Mouse (Mus musculus): Measurements from ENCODE around the gene Hs6st1. TPM values are rescaled to one million over a fixed set of nuclear protein-coding genes. Genes with fewer than 3 reads are reported as not detected.
A peak's percentile ranks its signal among the peaks of the same experiment; 100 is the strongest.

The Hs6st1 gene
- polyA plus RNA-seq, 1 experiment from 2014 or later, result 3.2 TPM

- H3K4me2 ChIP-seq (ENCODE audit: low read depth, low read length), result no peak overlapping the region
- peak overlapping the region; percentile 65 for H3K27ac ChIP-seq (ENCODE audit: low read length)
- H3K36me3 ChIP-seq (ENCODE audit: control insufficient read depth, insufficient read depth), result peaks cover 12% of the 10 kb centered on the region
- ATAC-seq (replicated peaks; ENCODE audit: extremely low read depth, insufficient read depth, low FRiP score), result peak; percentile 63
- H3K9me3 ChIP-seq (replicated peaks; ENCODE audit: control insufficient read depth, low read length), result peaks cover 3% of the 10 kb centered on the region; the same call in 1 of the 2 replicates
- no peak overlapping the region for H3K4me3 ChIP-seq (ENCODE audit: low read length)
- H3K27me3 ChIP-seq (ENCODE audit: control insufficient read depth, insufficient read depth, low read length), result no peaks in the 10 kb centered on the region
- WGBS, result 48% methylated on average over 4 of the region's 4 CpGs
- peaks cover 41% of the 10 kb centered on the region for H3K4me1 ChIP-seq (ENCODE audit: control insufficient read depth, insufficient read depth, low read length)
- H3K9ac ChIP-seq (ENCODE audit: low read length), result peak overlapping the region; percentile 51
Observed at GRCm38 (mm10) chr1:36088367-36088766, 20.2 kb downstream of the Hs6st1 start.

GRCm38 (mm10) chr1:36089481-36089880 is 21.3 kb downstream of the Hs6st1 start:
- Histone ChIP-seq H3K9me3 (replicated peaks; ENCODE audit: control insufficient read depth, low read length) (peaks cover 3% of the 10 kb centered on the region; the same call in 1 of the 2 replicates), H3K4me1 (ENCODE audit: control insufficient read depth, insufficient read depth, low read length) (peaks cover 41% of the 10 kb centered on the region), H3K27ac (ENCODE audit: low read length) (peak overlapping the region; percentile 57; the same call in 1 of the 2 replicates), H3K27me3 (ENCODE audit: control insufficient read depth, insufficient read depth, low read length) (no peaks in the 10 kb centered on the region), H3K36me3 (ENCODE audit: control insufficient read depth, insufficient read depth) (peaks cover 17% of the 10 kb centered on the region), H3K4me3 (ENCODE audit: low read length) (no peak overlapping the region), H3K9ac (ENCODE audit: low read length) (0 out of 2 replicates have a peak overlapping the region, but pooled peaks have one; percentile 10), H3K4me2 (ENCODE audit: low read depth, low read length) (no peak overlapping the region)
- no peak for ATAC-seq (replicated peaks; ENCODE audit: extremely low read depth, insufficient read depth, low FRiP score)
- 27% methylated on average over 1 of the region's 1 CpGs for WGBS

- H3K27me3 ChIP-seq (ENCODE audit: control insufficient read depth, insufficient read depth, low read length), result no peaks in the 10 kb centered on the region
- no peak overlapping the region for H3K4me2 ChIP-seq (ENCODE audit: low read depth, low read length)
- no peak overlapping the region for H3K4me3 ChIP-seq (ENCODE audit: low read length)
- H3K9me3 ChIP-seq (replicated peaks; ENCODE audit: control insufficient read depth, low read length), result peaks cover 3% of the 10 kb centered on the region; the same call in 1 of the 2 replicates
- peak overlapping the region; percentile 10; the same call in 1 of the 2 replicates for H3K9ac ChIP-seq (ENCODE audit: low read length)
- 32% methylated on average over 6 of the region's 6 CpGs for WGBS
- H3K36me3 ChIP-seq (ENCODE audit: control insufficient read depth, insufficient read depth), result peaks cover 15% of the 10 kb centered on the region
- peaks cover 45% of the 10 kb centered on the region for H3K4me1 ChIP-seq (ENCODE audit: control insufficient read depth, insufficient read depth, low read length)
- ATAC-seq (replicated peaks; ENCODE audit: extremely low read depth, insufficient read depth, low FRiP score), result 0 out of 2 replicates have a peak, but pooled peaks have one; percentile 40
- peak overlapping the region; percentile 57 for H3K27ac ChIP-seq (ENCODE audit: low read length)
Observed at GRCm38 (mm10) chr1:36090011-36090721, 22.0 kb downstream of the Hs6st1 start.

- Histone ChIP-seq H3K27me3 (ENCODE audit: control insufficient read depth, insufficient read depth, low read length) (no peaks in the 10 kb centered on the region), H3K36me3 (ENCODE audit: control insufficient read depth, insufficient read depth) (peaks cover 14% of the 10 kb centered on the region), H3K4me2 (ENCODE audit: low read depth, low read length) (no peak overlapping the region), H3K4me1 (ENCODE audit: control insufficient read depth, insufficient read depth, low read length) (peaks cover 50% of the 10 kb centered on the region), H3K9me3 (replicated peaks; ENCODE audit: control insufficient read depth, low read length) (peaks cover 2% of the 10 kb centered on the region; the same call in 1 of the 2 replicates), H3K27ac (ENCODE audit: low read length) (0 out of 2 replicates have a peak overlapping the region, but pooled peaks have one; percentile 5), H3K9ac (ENCODE audit: low read length) (no peak overlapping the region; the same call in 1 of the 2 replicates), H3K4me3 (ENCODE audit: low read length) (no peak overlapping the region)
- WGBS, result 87% methylated on average over 4 of the region's 4 CpGs
- ATAC-seq (replicated peaks; ENCODE audit: extremely low read depth, insufficient read depth, low FRiP score), result 0 out of 2 replicates have a peak, but pooled peaks have one; percentile 1
Observed at GRCm38 (mm10) chr1:36090722-36091110, 22.5 kb downstream of the Hs6st1 start.

GRCm38 (mm10) chr1:36091246-36091645 is 23.0 kb downstream of the Hs6st1 start:
- H3K9me3 ChIP-seq (replicated peaks; ENCODE audit: control insufficient read depth, low read length), result no peaks in the 10 kb centered on the region
- H3K4me2 ChIP-seq (ENCODE audit: low read depth, low read length), result no peak overlapping the region
- H3K4me1 ChIP-seq (ENCODE audit: control insufficient read depth, insufficient read depth, low read length), result peaks cover 55% of the 10 kb centered on the region
- no peaks in the 10 kb centered on the region for H3K27me3 ChIP-seq (ENCODE audit: control insufficient read depth, insufficient read depth, low read length)
- peaks cover 10% of the 10 kb centered on the region for H3K36me3 ChIP-seq (ENCODE audit: control insufficient read depth, insufficient read depth)
- no peak overlapping the region for H3K27ac ChIP-seq (ENCODE audit: low read length)
- 69% methylated on average over 6 of the region's 6 CpGs for WGBS
- H3K9ac ChIP-seq (ENCODE audit: low read length), result no peak overlapping the region
- no peak for ATAC-seq (replicated peaks; ENCODE audit: extremely low read depth, insufficient read depth, low FRiP score)
- no peak overlapping the region for H3K4me3 ChIP-seq (ENCODE audit: low read length)

GRCm38 (mm10) chr1:36093741-36094140 is 25.5 kb downstream of the Hs6st1 start:
- no peak overlapping the region for H3K27ac ChIP-seq (ENCODE audit: low read length)
- ATAC-seq (replicated peaks; ENCODE audit: extremely low read depth, insufficient read depth, low FRiP score), result no peak
- no peak overlapping the region for H3K4me3 ChIP-seq (ENCODE audit: low read length)
- H3K36me3 ChIP-seq (ENCODE audit: control insufficient read depth, insufficient read depth), result peaks cover 7% of the 10 kb centered on the region
- no peaks in the 10 kb centered on the region for H3K27me3 ChIP-seq (ENCODE audit: control insufficient read depth, insufficient read depth, low read length)
- H3K4me2 ChIP-seq (ENCODE audit: low read depth, low read length), result no peak overlapping the region
- no peak overlapping the region for H3K9ac ChIP-seq (ENCODE audit: low read length)
- no peaks in the 10 kb centered on the region for H3K9me3 ChIP-seq (replicated peaks; ENCODE audit: control insufficient read depth, low read length)
- H3K4me1 ChIP-seq (ENCODE audit: control insufficient read depth, insufficient read depth, low read length), result peaks cover 52% of the 10 kb centered on the region
- WGBS, result 94% methylated on average over 8 of the region's 8 CpGs

- WGBS, result 52% methylated on average over 12 of the region's 12 CpGs
- no peaks in the 10 kb centered on the region for H3K27me3 ChIP-seq (ENCODE audit: control insufficient read depth, insufficient read depth, low read length)
- no peak overlapping the region for H3K9ac ChIP-seq (ENCODE audit: low read length)
- peaks cover 7% of the 10 kb centered on the region for H3K36me3 ChIP-seq (ENCODE audit: control insufficient read depth, insufficient read depth)
- peak overlapping the region; percentile 8; the same call in 1 of the 2 replicates for H3K27ac ChIP-seq (ENCODE audit: low read length)
- peaks cover 36% of the 10 kb centered on the region for H3K4me1 ChIP-seq (ENCODE audit: control insufficient read depth, insufficient read depth, low read length)
- H3K4me3 ChIP-seq (ENCODE audit: low read length), result no peak overlapping the region
- no peak overlapping the region for H3K4me2 ChIP-seq (ENCODE audit: low read depth, low read length)
- ATAC-seq (replicated peaks; ENCODE audit: extremely low read depth, insufficient read depth, low FRiP score), result peak; percentile 63
- H3K9me3 ChIP-seq (replicated peaks; ENCODE audit: control insufficient read depth, low read length), result no peaks in the 10 kb centered on the region
Observed at GRCm38 (mm10) chr1:36095423-36096272, 27.4 kb downstream of the Hs6st1 start.

- 60% methylated on average over 4 of the region's 4 CpGs for WGBS
- H3K9ac ChIP-seq (ENCODE audit: low read length), result peak overlapping the region; percentile 49; the same call in 1 of the 2 replicates
- H3K9me3 ChIP-seq (replicated peaks; ENCODE audit: control insufficient read depth, low read length), result no peaks in the 10 kb centered on the region
- peak overlapping the region; percentile 76 for H3K27ac ChIP-seq (ENCODE audit: low read length)
- H3K4me2 ChIP-seq (ENCODE audit: low read depth, low read length), result no peak overlapping the region; the same call in 1 of the 2 replicates
- H3K36me3 ChIP-seq (ENCODE audit: control insufficient read depth, insufficient read depth), result peaks cover 15% of the 10 kb centered on the region
- 0 out of 2 replicates have a peak, but pooled peaks have one; percentile 30 for ATAC-seq (replicated peaks; ENCODE audit: extremely low read depth, insufficient read depth, low FRiP score)
- H3K27me3 ChIP-seq (ENCODE audit: control insufficient read depth, insufficient read depth, low read length), result no peaks in the 10 kb centered on the region
- no peak overlapping the region for H3K4me3 ChIP-seq (ENCODE audit: low read length)
- H3K4me1 ChIP-seq (ENCODE audit: control insufficient read depth, insufficient read depth, low read length), result peaks cover 27% of the 10 kb centered on the region
Observed at GRCm38 (mm10) chr1:36098432-36098831, 30.2 kb downstream of the Hs6st1 start.
